Mouse (Mus musculus) myocyte (in vitro differentiated cells): Measurements from ENCODE around the gene Psmd11.
"Not testable (repeated sequence)": the region's sequence is repeated elsewhere in the genome, so short reads cannot be mapped to it uniquely, and the experiment has no call there.

ENCODE experiments used
- E2F4 ChIP-seq: IDR thresholded peaks from one replicate; pipeline ENCODE4 v1.6.1; 2011; ENCODE audit warnings: mild to moderate bottlenecking, control low read depth, moderate library complexity; ENCODE audit not compliant: insufficient read depth
- MYOG ChIP-seq, 3 experiments: IDR thresholded peaks; one replicate each; pipeline ENCODE4 v1.6.1; 2011; ENCODE audit warnings: control low read depth in 2 of 3, low read depth in 2 of 3, mild to moderate bottlenecking in 2 of 3; ENCODE audit not compliant: insufficient read length in 2 of 3, control insufficient read depth in 1 of 3, insufficient read depth in 1 of 3
- POLR2A ChIP-seq: IDR thresholded peaks from one replicate; pipeline ENCODE4 v1.6.1; 2011; ENCODE audit warnings: low read depth, mild to moderate bottlenecking, control low read depth, moderate library complexity; ENCODE audit not compliant: insufficient read length
- USF1 ChIP-seq: IDR thresholded peaks from one replicate; pipeline ENCODE4 v1.6.1; 2011; ENCODE audit warnings: low read depth, mild to moderate bottlenecking, control low read depth, moderate library complexity

DNA sequence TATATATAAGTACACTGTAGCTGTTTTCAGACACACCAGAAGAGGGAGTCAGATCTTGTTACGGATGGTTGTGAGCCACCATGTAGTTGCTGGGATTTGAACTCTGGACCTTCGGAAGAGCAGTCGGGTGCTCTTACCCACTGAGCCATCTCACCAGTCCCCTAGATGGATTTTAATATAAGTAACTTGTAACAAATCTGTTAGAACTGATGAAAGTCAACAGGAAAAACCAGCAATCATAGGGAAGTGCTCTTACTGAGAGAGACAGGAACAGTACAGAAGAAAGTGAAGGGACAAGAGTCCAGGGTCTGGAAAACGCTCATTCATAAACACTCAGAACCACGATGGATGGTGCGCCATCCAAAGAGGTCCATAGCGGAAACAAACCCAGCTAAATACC, 49.2 kb upstream of the Psmd11 start:
- TF ChIP-seq MYOG (IDR thresholded peaks at IDR 0.05; ENCODE audit: control insufficient read depth in 1 of 3, insufficient read depth in 1 of 3, insufficient read length in 2 of 3, low read depth in 2 of 3); USF1; E2F4; POLR2A: not testable (repeated sequence)
